Mouse (Mus musculus) adrenal gland, adult 2 months (tissue): ENCODE measurements around the gene Nebl. TPM values are rescaled to one million over a fixed set of nuclear protein-coding genes. Genes with fewer than 3 reads are reported as not detected.
"Not testable (repeated sequence)": the region's sequence is repeated elsewhere in the genome, so short reads cannot be mapped to it uniquely, and the experiment has no call there.

Experiments
- DNase-seq: peaks from one replicate; pipeline ENCODE4 v3.0.0; 2021
- polyA plus RNA-seq: library from polyadenylated mRNA; depleted of rRNA; stranded (reverse); fragments of >200 nt; gene quantifications from 2 replicates; pipeline ENCODE4 v1.2.3, GENCODE M21; 2012
- total RNA-seq, 2 experiments: library from RNA; stranded (reverse); gene quantifications; 2 replicates each; pipeline ENCODE4 v1.2.3; 2021

Nebl gene
- total and polyA plus RNA-seq, 3 experiments = 4.8 to 7.4 (median 7.3) TPM

GRCm38 (mm10) chr2:17402511-17402910 lies 328.8 kb downstream of the Nebl start:
- no peak for DNase-seq

- DNase-seq = no peak
Observed at GRCm38 (mm10) chr2:17396235-17396634, 335.0 kb downstream of the Nebl start.

GRCm38 (mm10) chr2:17391389-17391788 lies 339.9 kb downstream of the Nebl start:
- no peak for DNase-seq

GRCm38 (mm10) chr2:17390513-17391200 lies 340.6 kb downstream of the Nebl start:
- no peak for DNase-seq

- no peak for DNase-seq
Observed at GRCm38 (mm10) chr2:17389886-17390285, 341.4 kb downstream of the Nebl start.

- DNase-seq = no peak
Observed at GRCm38 (mm10) chr2:17389379-17389778, 341.9 kb downstream of the Nebl start.

GRCm38 (mm10) chr2:17382227-17382626 lies 349.0 kb downstream of the Nebl start:
- no peak for DNase-seq

- no peak for DNase-seq
Observed at GRCm38 (mm10) chr2:17375916-17376315, 355.3 kb downstream of the Nebl start.

- DNase-seq = no peak
Observed at GRCm38 (mm10) chr2:17365671-17366070, 365.6 kb downstream of the Nebl start.

GRCm38 (mm10) chr2:17364971-17365548 lies 366.2 kb downstream of the Nebl start:
- DNase-seq = no peak

GRCm38 (mm10) chr2:17363337-17364216 lies 367.7 kb downstream of the Nebl start:
- no peak for DNase-seq

- no peak for DNase-seq
Observed at GRCm38 (mm10) chr2:17362181-17362580, 369.1 kb downstream of the Nebl start.

- no peak for DNase-seq
Observed at GRCm38 (mm10) chr2:17344643-17345042, 386.6 kb downstream of the Nebl start.

GRCm38 (mm10) chr2:17335451-17335850 lies 395.8 kb downstream of the Nebl start:
- DNase-seq = peak; percentile 71

GRCm38 (mm10) chr2:17326590-17326989 lies 404.7 kb downstream of the Nebl start:
- no peak for DNase-seq

- DNase-seq = no peak
Observed at GRCm38 (mm10) chr2:17316850-17317249, 414.4 kb downstream of the Nebl start.

- no peak for DNase-seq
Observed at GRCm38 (mm10) chr2:17301379-17301778, 429.9 kb downstream of the Nebl start.

GRCm38 (mm10) chr2:17297496-17297895 lies 433.8 kb downstream of the Nebl start:
- DNase-seq = no peak

GRCm38 (mm10) chr2:17295257-17295656 lies 436.0 kb downstream of the Nebl start:
- not testable (repeated sequence) for DNase-seq
